Mouse (Mus musculus): ENCODE data around the gene Pglyrp1. TPM values are rescaled to one million over a fixed set of nuclear protein-coding genes. Genes with fewer than 3 reads are reported as not detected.

Pglyrp1 gene
- polyA plus RNA-seq, 1 experiment from 2014 or later: 0.33 TPM

- H3K9me3 ChIP-seq (replicated peaks): no peaks in the 10 kb centered on the region
- no peak for DNase-seq (ENCODE audit: low spot score)
- H3K27ac ChIP-seq: no peak overlapping the region
- H3K36me3 ChIP-seq: no peaks in the 10 kb centered on the region
- H3K4me3 ChIP-seq: no peak overlapping the region
- H3K4me1 ChIP-seq: peaks cover 26% of the 10 kb centered on the region
- peaks cover 79% of the 10 kb centered on the region for H3K27me3 ChIP-seq (ENCODE audit: low read depth, poor library complexity, severe bottlenecking)
- 18% methylated on average over 4 of the region's 4 CpGs for WGBS
Measured at GRCm38 (mm10) chr7:18923711-18924191, 52.6 kb downstream of the Pglyrp1 start.

GRCm38 (mm10) chr7:18924321-18924720 lies 53.2 kb downstream of the Pglyrp1 start:
- no peak overlapping the region for H3K27ac ChIP-seq
- no peaks in the 10 kb centered on the region for H3K9me3 ChIP-seq (replicated peaks)
- no peaks in the 10 kb centered on the region for H3K36me3 ChIP-seq
- H3K27me3 ChIP-seq (ENCODE audit: low read depth, poor library complexity, severe bottlenecking): peaks cover 84% of the 10 kb centered on the region
- 19% methylated on average over 8 of the region's 8 CpGs for WGBS
- no peak overlapping the region for H3K4me3 ChIP-seq
- DNase-seq (ENCODE audit: low spot score): no peak
- peaks cover 26% of the 10 kb centered on the region for H3K4me1 ChIP-seq

GRCm38 (mm10) chr7:18925162-18925938 lies 54.2 kb downstream of the Pglyrp1 start, which contains the start of gene Nova2:
Nova2 (plus strand) TSS chr7:18925888.
- Histone ChIP-seq H3K27me3 (ENCODE audit: low read depth, poor library complexity, severe bottlenecking) (peaks cover 90% of the 10 kb centered on the region), H3K9me3 (replicated peaks) (no peaks in the 10 kb centered on the region), H3K36me3 (no peaks in the 10 kb centered on the region), H3K4me3 (peak within 1 kb of the TSS; percentile 60), H3K27ac (peak within 1 kb of the TSS; percentile 77), H3K4me1 (peaks cover 26% of the 10 kb centered on the region)
- WGBS: under 1% methylated on average over 33 of the region's 45 CpGs
- DNase-seq (ENCODE audit: low spot score): peak; percentile 87

GRCm38 (mm10) chr7:18926041-18926790 lies 55.1 kb downstream of the Pglyrp1 start:
- WGBS: 5% methylated on average over 41 of the region's 42 CpGs
- H3K27ac ChIP-seq: peak overlapping the region; percentile 77

GRCm38 (mm10) chr7:18926911-18927310 lies 55.8 kb downstream of the Pglyrp1 start:
- H3K4me3 ChIP-seq: peak overlapping the region; percentile 60
- no peaks in the 10 kb centered on the region for H3K36me3 ChIP-seq
- WGBS: 56% methylated on average over 6 of the region's 6 CpGs
- H3K4me1 ChIP-seq: peaks cover 21% of the 10 kb centered on the region
- no peaks in the 10 kb centered on the region for H3K9me3 ChIP-seq (replicated peaks)
- peaks cover 80% of the 10 kb centered on the region for H3K27me3 ChIP-seq (ENCODE audit: low read depth, poor library complexity, severe bottlenecking)
- peak; percentile 31 for DNase-seq (ENCODE audit: low spot score)
- no peak overlapping the region for H3K27ac ChIP-seq

More at GRCm38 (mm10) chr7:18926041-18926790, 55.1 kb downstream of the Pglyrp1 start:
- DNase-seq (ENCODE audit: low spot score): peak; percentile 41
- Histone ChIP-seq H3K36me3 (no peaks in the 10 kb centered on the region), H3K4me3 (peak overlapping the region; percentile 60), H3K9me3 (replicated peaks) (no peaks in the 10 kb centered on the region), H3K4me1 (peaks cover 23% of the 10 kb centered on the region), H3K27me3 (ENCODE audit: low read depth, poor library complexity, severe bottlenecking) (peaks cover 87% of the 10 kb centered on the region)

- H3K9me3 ChIP-seq (replicated peaks): no peaks in the 10 kb centered on the region
- H3K27me3 ChIP-seq (ENCODE audit: low read depth, poor library complexity, severe bottlenecking): peaks cover 72% of the 10 kb centered on the region
- no peak for DNase-seq (ENCODE audit: low spot score)
- H3K4me1 ChIP-seq: peaks cover 21% of the 10 kb centered on the region
- no peaks in the 10 kb centered on the region for H3K36me3 ChIP-seq
- no peak overlapping the region for H3K27ac ChIP-seq
- no peak overlapping the region for H3K4me3 ChIP-seq
- WGBS: 43% methylated on average over 3 of the region's 3 CpGs
Measured at GRCm38 (mm10) chr7:18927759-18928158, 56.6 kb downstream of the Pglyrp1 start.

Other genes starting within 250 kb of the Pglyrp1 start
- not detected in 2 replicates for gene Psg21, start 214.6 kb upstream of the Pglyrp1 start, polyA plus RNA-seq (2016; fragmentation: Nextera tagmentation; extraction: Ambion mirVana)
- gene Psg20, start 185.1 kb upstream of the Pglyrp1 start, polyA plus RNA-seq (2016; fragmentation: Nextera tagmentation; extraction: Ambion mirVana): not detected in 2 replicates
- not detected in 2 replicates for gene Psg22, start 153.2 kb upstream of the Pglyrp1 start, polyA plus RNA-seq (2016; fragmentation: Nextera tagmentation; extraction: Ambion mirVana)
- not detected in 2 replicates for gene Psg19, start 72.8 kb upstream of the Pglyrp1 start, polyA plus RNA-seq (2016; fragmentation: Nextera tagmentation; extraction: Ambion mirVana)
- not detected in 2 replicates for gene Psg17, start 49.7 kb upstream of the Pglyrp1 start, polyA plus RNA-seq (2016; fragmentation: Nextera tagmentation; extraction: Ambion mirVana)
- not detected in 2 replicates for gene Mill2, start 31.4 kb upstream of the Pglyrp1 start, polyA plus RNA-seq (2016; fragmentation: Nextera tagmentation; extraction: Ambion mirVana)
- 34.1 and 37.6 TPM in 2 replicates for gene Ccdc61, start 39.1 kb downstream of the Pglyrp1 start, polyA plus RNA-seq (2016; fragmentation: Nextera tagmentation; extraction: Ambion mirVana)
- gene Nova2, start 54.6 kb downstream of the Pglyrp1 start, polyA plus RNA-seq (2016; fragmentation: Nextera tagmentation; extraction: Ambion mirVana): 0.23 and 0.28 TPM in 2 replicates
- not detected in 2 replicates for gene Nanos2, start 116.1 kb downstream of the Pglyrp1 start, polyA plus RNA-seq (2016; fragmentation: Nextera tagmentation; extraction: Ambion mirVana)
- 3.4 and 4.0 TPM in 2 replicates for gene Mypop, start 119.9 kb downstream of the Pglyrp1 start, polyA plus RNA-seq (2016; fragmentation: Nextera tagmentation; extraction: Ambion mirVana)
- gene Irf2bp1, start 132.7 kb downstream of the Pglyrp1 start, polyA plus RNA-seq (2016; fragmentation: Nextera tagmentation; extraction: Ambion mirVana): 30.8 and 34.4 TPM in 2 replicates
- not detected in 2 replicates for gene Foxa3, start 152.2 kb downstream of the Pglyrp1 start, polyA plus RNA-seq (2016; fragmentation: Nextera tagmentation; extraction: Ambion mirVana)
- gene Sympk, start 153.0 kb downstream of the Pglyrp1 start, polyA plus RNA-seq (2016; fragmentation: Nextera tagmentation; extraction: Ambion mirVana): 50.4 and 54.6 TPM in 2 replicates
- gene Rsph6a, start 183.4 kb downstream of the Pglyrp1 start, polyA plus RNA-seq (2016; fragmentation: Nextera tagmentation; extraction: Ambion mirVana): not detected in 2 replicates
- 20.0 and 21.4 TPM in 2 replicates for gene Dmwd, start 204.9 kb downstream of the Pglyrp1 start, polyA plus RNA-seq (2016; fragmentation: Nextera tagmentation; extraction: Ambion mirVana)
- gene Dmpk, start 212.5 kb downstream of the Pglyrp1 start, polyA plus RNA-seq (2016; fragmentation: Nextera tagmentation; extraction: Ambion mirVana): 7.2 and 8.7 TPM in 2 replicates
- 5.7 and 7.5 TPM in 2 replicates for gene Six5, start 223.3 kb downstream of the Pglyrp1 start, polyA plus RNA-seq (2016; fragmentation: Nextera tagmentation; extraction: Ambion mirVana)
- 1.1 and 2.2 TPM in 2 replicates for gene Gm4969, start 247.0 kb downstream of the Pglyrp1 start, polyA plus RNA-seq (2016; fragmentation: Nextera tagmentation; extraction: Ambion mirVana)
- gene Fbxo46, start 248.5 kb downstream of the Pglyrp1 start, polyA plus RNA-seq (2016; fragmentation: Nextera tagmentation; extraction: Ambion mirVana): 15.2 and 19.6 TPM in 2 replicates